Mouse (Mus musculus) CH12.LX (cell line): Measurements from ENCODE around the gene Hist1h3e.

Experiments
- BHLHE40 ChIP-seq: IDR thresholded peaks from 2 replicates; pipeline ENCODE4 v1.6.1; 2011; ENCODE audit warnings: mild to moderate bottlenecking, low read depth, low read length, improper control_type of control experiment
- CTCF ChIP-seq, 2 experiments: IDR thresholded peaks in 1 of 2; conservative IDR thresholded peaks in 1 of 2; 2 replicates each; pipeline ENCODE4 v1.5.1; 2011 to 2012; ENCODE audit warnings: low read depth in 2 of 2, low read length in 2 of 2, improper control_type of control experiment in 1 of 2, inconsistent platforms in 1 of 2, mild to moderate bottlenecking in 1 of 2, moderate library complexity in 1 of 2
- E2F4 ChIP-seq: IDR thresholded peaks from 2 replicates; pipeline ENCODE4 v1.6.1; 2011; ENCODE audit warnings: low read depth, low read length, improper control_type of control experiment; ENCODE audit not compliant: insufficient replicate concordance
- ETS1 ChIP-seq: conservative IDR thresholded peaks from 2 replicates; pipeline ENCODE4 v1.6.1; 2012; ENCODE audit warnings: low read depth, mild to moderate bottlenecking, inconsistent platforms, low read length, improper control_type of control experiment, moderate library complexity
- GABPA ChIP-seq: IDR thresholded peaks from 2 replicates; pipeline ENCODE4 v1.6.1; 2012; ENCODE audit warnings: low read depth, low read length, improper control_type of control experiment, inconsistent platforms; ENCODE audit not compliant: insufficient replicate concordance
- JUND ChIP-seq: conservative IDR thresholded peaks from 2 replicates; pipeline ENCODE4 v1.6.1; 2011; ENCODE audit warnings: low read depth, low read length, improper control_type of control experiment
- KAT2A ChIP-seq: IDR thresholded peaks from 2 replicates; pipeline ENCODE4 v1.6.1; 2012; ENCODE audit warnings: low read length, improper control_type of control experiment, inconsistent platforms; ENCODE audit not compliant: insufficient replicate concordance
- MYC ChIP-seq: IDR thresholded peaks from 2 replicates; pipeline ENCODE4 v1.6.1; 2011; ENCODE audit warnings: low read depth, mild to moderate bottlenecking, improper control_type of control experiment, low read length
- POLR2A ChIP-seq: IDR thresholded peaks from 2 replicates; pipeline ENCODE4 v1.6.1; 2011; ENCODE audit warnings: low read depth, mild to moderate bottlenecking, improper control_type of control experiment, low read length
- RAD21 ChIP-seq: IDR thresholded peaks from 2 replicates; pipeline ENCODE4 v1.6.1; 2011; ENCODE audit warnings: low read depth, mild to moderate bottlenecking, low read length, improper control_type of control experiment, moderate library complexity
- TCF12 ChIP-seq: IDR thresholded peaks from 2 replicates; pipeline ENCODE4 v1.6.1; 2014; ENCODE audit warnings: low read depth, mild to moderate bottlenecking, inconsistent platforms, low read length, improper control_type of control experiment
- UBTF ChIP-seq: IDR thresholded peaks from 2 replicates; pipeline ENCODE4 v1.6.1; 2012; ENCODE audit warnings: low read depth, mild to moderate bottlenecking, inconsistent platforms, low read length, improper control_type of control experiment, moderate library complexity
- USF1 ChIP-seq: IDR thresholded peaks from 2 replicates; pipeline ENCODE4 v1.6.1; 2014; ENCODE audit warnings: low read depth, mild to moderate bottlenecking, inconsistent platforms, low read length, improper control_type of control experiment
- ZC3H11A ChIP-seq: IDR thresholded peaks from 2 replicates; pipeline ENCODE4 v1.6.1; 2012; ENCODE audit warnings: low read depth, mild to moderate bottlenecking, inconsistent platforms, low read length, improper control_type of control experiment

DNA sequence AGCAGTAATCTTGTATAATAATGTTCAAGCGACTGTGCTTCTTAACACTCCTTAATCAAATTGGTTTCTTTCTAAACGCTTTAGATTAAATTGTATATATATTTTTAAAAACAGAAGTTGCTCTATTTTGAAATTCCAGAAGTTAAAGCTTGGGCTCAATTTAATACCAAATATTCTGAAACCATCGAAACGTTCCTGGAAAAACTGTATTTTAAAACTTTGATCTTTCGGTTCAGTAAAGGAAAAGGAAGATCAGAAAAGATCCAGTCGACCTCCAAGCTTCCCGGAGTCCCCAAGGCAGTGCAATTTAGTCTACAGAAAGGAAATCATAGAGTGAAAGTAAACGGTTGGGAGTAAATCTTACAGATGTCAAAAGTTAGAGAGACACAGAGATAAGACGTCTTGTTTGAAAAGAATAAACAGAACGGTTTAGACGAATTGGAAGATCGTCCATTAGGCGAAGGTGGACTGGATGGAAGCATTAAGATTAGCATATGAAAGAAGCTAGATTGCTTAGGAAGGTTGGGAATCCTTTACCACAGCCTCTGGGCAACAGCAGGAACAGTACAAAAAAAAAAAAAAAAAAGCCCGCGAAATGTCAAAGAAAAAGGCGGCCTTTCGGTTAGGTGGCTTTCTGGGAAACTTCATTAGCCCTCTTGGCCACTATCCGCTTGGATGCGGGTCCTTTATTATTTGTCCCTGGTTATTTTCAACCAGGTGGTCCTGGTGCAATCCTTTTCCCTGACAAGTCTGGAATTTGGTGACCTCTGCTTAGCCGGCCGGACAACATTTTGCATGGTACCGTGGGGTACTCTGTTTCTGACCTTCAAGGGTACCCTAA lies 24.1 kb upstream of the Hist1h3e start:
- TF ChIP-seq BHLHE40 (no peak), CTCF (conservative IDR thresholded peaks at IDR 0.05 in 1 of 2, IDR thresholded peaks at IDR 0.05 in 1 of 2; ENCODE audit: low read depth in 2 of 2, low read length in 2 of 2) (no peak), JUND (no peak), USF1 (no peak), E2F4 (peak; percentile 93; the same call in 1 of the 2 replicates), TCF12 (no peak), ETS1 (no peak), POLR2A (no peak), UBTF (no peak), MYC (no peak), ZC3H11A (no peak), RAD21 (no peak), KAT2A (no peak), GABPA (no peak)
